Mouse (Mus musculus) kidney, embryonic 14.5 days (tissue): ENCODE results near the gene Sh3bgrl3. TPM values are rescaled to one million over a fixed set of nuclear protein-coding genes. Genes with fewer than 3 reads are reported as not detected.

Experiments used
- ATAC-seq: fragments of 200-750 bp; cut with Nextera tagmentation; 2 replicates; pipeline ENCODE4 v1.8.0; 2017; ENCODE audit warnings: moderate number of reproducible peaks, mild to moderate bottlenecking, moderate TSS enrichment, moderate library complexity; ENCODE audit not compliant: low FRiP score, low TSS enrichment
- H3K27ac ChIP-seq: fragments of 300-500 bp; sonication (generic); 2 replicates; pipeline ENCODE4 v1.5.1; 2014; ENCODE audit warnings: low read depth, mild to moderate bottlenecking, low read length, moderate library complexity, mixed read lengths
- H3K27me3 ChIP-seq: fragments of 300-500 bp; sonication (generic); 2 replicates; pipeline ENCODE4 v1.6.1; 2014; ENCODE audit warnings: mild to moderate bottlenecking, low read length; ENCODE audit not compliant: control insufficient read depth, insufficient read depth
- H3K36me3 ChIP-seq: fragments of 300-500 bp; sonication (generic); 2 replicates; pipeline ENCODE4 v1.6.1; 2014; ENCODE audit warnings: low read length, mixed read lengths; ENCODE audit not compliant: control insufficient read depth, insufficient read depth
- H3K4me1 ChIP-seq: fragments of 300-500 bp; sonication (generic); 2 replicates; pipeline ENCODE4 v1.6.1; 2014; ENCODE audit warnings: low read length, mixed read lengths; ENCODE audit not compliant: control insufficient read depth, insufficient read depth
- H3K4me2 ChIP-seq: fragments of 300-500 bp; sonication (generic); replicated peaks from 2 replicates; pipeline ENCODE4 v1.6.1; 2014; ENCODE audit warnings: low read depth, mild to moderate bottlenecking, low read length
- H3K4me3 ChIP-seq: fragments of 300-500 bp; sonication (generic); 2 replicates; pipeline ENCODE4 v1.5.1; 2014; ENCODE audit warnings: mild to moderate bottlenecking, low read length
- H3K9ac ChIP-seq: fragments of 300-500 bp; sonication (generic); 2 replicates; pipeline ENCODE4 v1.6.1; 2014; ENCODE audit warnings: low read depth, mild to moderate bottlenecking, low read length, moderate library complexity
- H3K9me3 ChIP-seq: fragments of 300-500 bp; sonication (generic); 2 replicates; pipeline ENCODE4 v1.6.1; 2016; ENCODE audit warnings: low read length; ENCODE audit not compliant: control insufficient read depth
- WGBS: fragments of 180-500 bp; shearing (Covaris S2); extraction: QIAGEN DNeasy Blood & Tissue Kit; methylation state at CpG from one replicate; pipeline ENCODE4 v1.1.7; 2014; 5-methylcytosine and 5-hydroxymethylcytosine counted together
- polyA plus RNA-seq: library from polyadenylated mRNA; unstranded; fragments of >200 nt; fragmentation: Nextera tagmentation; extraction: Ambion mirVana; gene quantifications from 2 replicates; pipeline ENCODE4 v1.2.1, GENCODE M21; 2014

Sh3bgrl3 gene
- polyA plus RNA-seq, 1 experiment from 2014 or later: 424 TPM

GRCm38 (mm10) chr4:134112403-134112802 lies 16.2 kb downstream of the Sh3bgrl3 start:
- no peaks in the 10 kb centered on the region for H3K27me3 ChIP-seq
- H3K27ac ChIP-seq: no peak overlapping the region
- WGBS: 66% methylated on average over 6 of the region's 6 CpGs
- H3K4me3 ChIP-seq: no peak overlapping the region
- H3K36me3 ChIP-seq: no peaks in the 10 kb centered on the region
- H3K9ac ChIP-seq: no peak overlapping the region
- no peaks in the 10 kb centered on the region for H3K9me3 ChIP-seq
- peaks cover 5% of the 10 kb centered on the region; the same call in 1 of the 2 replicates for H3K4me1 ChIP-seq
- H3K4me2 ChIP-seq: no peak overlapping the region
- no peak for ATAC-seq

GRCm38 (mm10) chr4:134110653-134111052 lies 17.9 kb downstream of the Sh3bgrl3 start:
- Histone ChIP-seq H3K4me2 (no peak overlapping the region), H3K4me1 (peaks cover 9% of the 10 kb centered on the region; the same call in 1 of the 2 replicates), H3K27me3 (no peaks in the 10 kb centered on the region), H3K27ac (no peak overlapping the region), H3K9me3 (no peaks in the 10 kb centered on the region), H3K4me3 (no peak overlapping the region), H3K9ac (no peak overlapping the region), H3K36me3 (no peaks in the 10 kb centered on the region)
- WGBS: 57% methylated on average over 3 of the region's 3 CpGs
- ATAC-seq: no peak

- Histone ChIP-seq H3K9ac (no peak overlapping the region), H3K4me1 (peaks cover 5% of the 10 kb centered on the region; the same call in 1 of the 2 replicates), H3K9me3 (no peaks in the 10 kb centered on the region), H3K4me3 (no peak overlapping the region), H3K27ac (no peak overlapping the region), H3K36me3 (no peaks in the 10 kb centered on the region), H3K27me3 (no peaks in the 10 kb centered on the region), H3K4me2 (no peak overlapping the region)
- 26% methylated on average over 5 of the region's 5 CpGs for WGBS
- no peak for ATAC-seq
These were observed 20.4 kb downstream of the Sh3bgrl3 start for GRCm38 (mm10) chr4:134108196-134108595.

- WGBS: 83% methylated on average over 7 of the region's 7 CpGs
- no peaks in the 10 kb centered on the region for H3K9me3 ChIP-seq
- no peak overlapping the region for H3K4me3 ChIP-seq
- peaks cover 10% of the 10 kb centered on the region; the same call in 1 of the 2 replicates for H3K4me1 ChIP-seq
- no peak for ATAC-seq
- H3K27me3 ChIP-seq: no peaks in the 10 kb centered on the region
- no peak overlapping the region for H3K9ac ChIP-seq
- H3K4me2 ChIP-seq: no peak overlapping the region
- no peaks in the 10 kb centered on the region for H3K36me3 ChIP-seq
- no peak overlapping the region for H3K27ac ChIP-seq
These were observed 20.9 kb downstream of the Sh3bgrl3 start for GRCm38 (mm10) chr4:134107730-134108129.

- Histone ChIP-seq H3K4me3 (no peak overlapping the region), H3K9me3 (no peaks in the 10 kb centered on the region), H3K36me3 (no peaks in the 10 kb centered on the region), H3K4me2 (no peak overlapping the region), H3K27me3 (no peaks in the 10 kb centered on the region), H3K27ac (no peak overlapping the region), H3K9ac (no peak overlapping the region), H3K4me1 (peaks cover 10% of the 10 kb centered on the region; the same call in 1 of the 2 replicates)
- WGBS: 72% methylated on average over 7 of the region's 7 CpGs
- ATAC-seq: no peak
These were observed 22.5 kb downstream of the Sh3bgrl3 start for GRCm38 (mm10) chr4:134106105-134106504.

- no peaks in the 10 kb centered on the region for H3K9me3 ChIP-seq
- H3K4me3 ChIP-seq: peak overlapping the region; percentile 61
- H3K27ac ChIP-seq: no peak overlapping the region; the same call in 1 of the 2 replicates
- H3K9ac ChIP-seq: peak overlapping the region; percentile 46; the same call in 1 of the 2 replicates
- 2% methylated on average over 21 of the region's 21 CpGs for WGBS
- no peaks in the 10 kb centered on the region for H3K27me3 ChIP-seq
- H3K36me3 ChIP-seq: no peaks in the 10 kb centered on the region
- ATAC-seq: peak; percentile 65
- peak overlapping the region; percentile 58 for H3K4me2 ChIP-seq
- H3K4me1 ChIP-seq: peaks cover 13% of the 10 kb centered on the region; the same call in 1 of the 2 replicates
These were observed 25.9 kb downstream of the Sh3bgrl3 start for GRCm38 (mm10) chr4:134102742-134103119.

GRCm38 (mm10) chr4:134101979-134102741 lies 26.4 kb downstream of the Sh3bgrl3 start, which contains the start of gene Ubxn11:
Gene Ubxn11 (plus strand): TSS chr4:134102570.
- H3K9ac ChIP-seq: peak within 1 kb of the TSS; percentile 46; the same call in 1 of the 2 replicates
- ATAC-seq: peak; percentile 96
- H3K36me3 ChIP-seq: no peaks in the 10 kb centered on the region
- peak within 1 kb of the TSS; percentile 58 for H3K4me2 ChIP-seq
- H3K4me3 ChIP-seq: peak within 1 kb of the TSS; percentile 61
- H3K27ac ChIP-seq: no peak within 1 kb of the TSS; the same call in 1 of the 2 replicates
- WGBS: 18% methylated on average over 34 of the region's 34 CpGs
- H3K4me1 ChIP-seq: peaks cover 12% of the 10 kb centered on the region; the same call in 1 of the 2 replicates
- no peaks in the 10 kb centered on the region for H3K27me3 ChIP-seq
- H3K9me3 ChIP-seq: no peaks in the 10 kb centered on the region

- WGBS: 85% methylated on average over 4 of the region's 4 CpGs
- H3K9ac ChIP-seq: no peak overlapping the region
- no peak overlapping the region for H3K4me3 ChIP-seq
- no peak overlapping the region for H3K27ac ChIP-seq
- H3K27me3 ChIP-seq: no peaks in the 10 kb centered on the region
- ATAC-seq: no peak
- H3K4me2 ChIP-seq: no peak overlapping the region
- no peaks in the 10 kb centered on the region for H3K36me3 ChIP-seq
- no peaks in the 10 kb centered on the region for H3K9me3 ChIP-seq
- H3K4me1 ChIP-seq: peaks cover 8% of the 10 kb centered on the region; the same call in 1 of the 2 replicates
These were observed 28.3 kb downstream of the Sh3bgrl3 start for GRCm38 (mm10) chr4:134100245-134100644.

GRCm38 (mm10) chr4:134098628-134099027 lies 30.0 kb downstream of the Sh3bgrl3 start:
- Histone ChIP-seq H3K27ac (no peak overlapping the region), H3K27me3 (no peaks in the 10 kb centered on the region), H3K36me3 (no peaks in the 10 kb centered on the region), H3K4me1 (peaks cover 8% of the 10 kb centered on the region; the same call in 1 of the 2 replicates), H3K9me3 (no peaks in the 10 kb centered on the region), H3K4me3 (no peak overlapping the region), H3K9ac (no peak overlapping the region), H3K4me2 (no peak overlapping the region)
- ATAC-seq: no peak
- WGBS: 21% methylated on average over 8 of the region's 8 CpGs
